ENCODE assay signal across 16 mouse cellular contexts in the genomic region with DNA sequence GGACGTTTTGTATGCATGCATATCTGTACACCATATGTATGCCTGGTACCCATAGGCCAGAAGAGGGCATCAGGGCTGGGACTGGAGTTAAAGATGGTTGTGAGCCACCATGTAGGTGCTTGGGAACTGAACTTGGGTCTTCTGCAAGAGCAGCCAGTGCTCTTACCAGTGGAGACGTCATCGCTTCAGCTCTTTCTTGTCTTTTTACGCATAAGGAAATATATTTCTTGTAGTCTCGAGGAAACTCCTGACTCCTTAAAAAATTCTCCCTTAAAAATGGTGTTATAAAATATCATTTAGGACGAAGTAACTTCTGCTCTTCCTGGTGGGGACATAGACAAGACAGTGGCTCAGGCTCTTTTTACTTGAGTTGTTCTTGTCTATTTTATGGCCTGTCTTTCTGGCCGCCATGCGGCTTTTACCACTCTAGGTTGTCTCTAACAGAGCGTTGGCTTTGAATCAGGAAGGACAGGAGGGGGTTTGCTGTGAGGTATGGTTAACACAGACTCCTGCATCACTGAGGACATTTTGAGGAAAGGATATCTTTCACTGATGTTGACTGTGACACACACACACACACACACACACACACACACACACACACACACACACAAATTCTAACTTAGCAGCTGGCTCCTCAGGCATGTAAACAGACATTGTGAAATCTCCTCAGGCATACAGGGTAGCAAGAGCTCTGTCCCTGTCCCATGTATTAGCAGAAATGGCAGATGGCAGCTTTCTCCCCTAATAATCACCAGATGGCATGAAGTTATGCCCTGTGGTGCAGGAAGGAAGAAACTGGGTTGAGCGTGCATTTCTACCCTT.
DNase-seq lines count a peak whose midpoint lies in the region; ATAC-seq and TF ChIP-seq lines count a peak whose summit lies in the region.
"Had no signal": no experiment of that assay in that cellular context is flagged by ENCODE, and none has a peak within 500 bp of the region (broad histone marks: within the 10 kb centered on the region; RNA-seq: fewer than 3 reads in every experiment).

No protein-coding gene starts in this region.

- no peak overlapping the region for H3K4me3 ChIP-seq in forebrain, embryonic 13.5 days
- no peak overlapping the region for H3K4me3 ChIP-seq in forebrain, embryonic 11.5 days (ENCODE audit: low read depth, low read length)
- no peak overlapping the region for H3K4me3 ChIP-seq in layer of hippocampus, adult 2 months
- H3K4me3 ChIP-seq in liver, embryonic 12.5 days = no peak overlapping the region
- H3K4me3 ChIP-seq: midbrain, embryonic 15.5 days had no signal

- H3K4me1 ChIP-seq in forebrain, embryonic 13.5 days = no peaks in the 10 kb centered on the region
- no peaks in the 10 kb centered on the region for H3K4me1 ChIP-seq in forebrain, embryonic 11.5 days (replicated peaks; ENCODE audit: control insufficient read depth, insufficient read depth, low read length)
- H3K4me1 ChIP-seq in liver, embryonic 12.5 days = no peaks in the 10 kb centered on the region
- H3K4me1 ChIP-seq: midbrain, embryonic 15.5 days had no signal

- DNase-seq in forebrain, embryonic 11.5 days (ENCODE audit: low spot score) = no peak
- peak; percentile 98 for DNase-seq in brain, adult 2 months (ENCODE audit: low read depth, low spot score)
- peak; percentile 95 for DNase-seq in cerebellum, adult 9-11 months
- DNase-seq in layer of hippocampus, adult 2 months (ENCODE audit: low spot score in 2 of 2) = peak; percentile 33 to 45
- DNase-seq in thymus, postnatal 36 days = no peak
- no peak for DNase-seq in heart, adult 8-10 months (ENCODE audit: low spot score)
- DNase-seq: heart, adult 11 months; kidney, adult 11 months; kidney, postnatal 14 days; lung, postnatal 36 days; right cerebral cortex, adult 18-20 months; spleen, adult 18-20 months had no signal

- no peak for TF ChIP-seq CTCF in layer of hippocampus, adult 2 months (conservative IDR thresholded peaks at IDR 0.05)

- H3K4me2 ChIP-seq in forebrain, embryonic 13.5 days = no peak overlapping the region
- H3K4me2 ChIP-seq in forebrain, embryonic 11.5 days (ENCODE audit: low read depth, low read length, severe bottlenecking) = no peak overlapping the region
- H3K4me2 ChIP-seq in liver, embryonic 12.5 days = no peak overlapping the region
- H3K4me2 ChIP-seq: midbrain, embryonic 15.5 days had no signal

- WGBS in forebrain, embryonic 13.5 days = 85% methylated on average over 10 of the region's 10 CpGs
- WGBS in forebrain, embryonic 11.5 days = 86% methylated on average over 10 of the region's 10 CpGs
- 73% methylated on average over 10 of the region's 10 CpGs for WGBS in liver, embryonic 12.5 days (ENCODE audit: insufficient replicate concordance)

- H3K27ac ChIP-seq in forebrain, embryonic 13.5 days = no peak overlapping the region
- no peak overlapping the region for H3K27ac ChIP-seq in forebrain, embryonic 11.5 days (ENCODE audit: low read depth, low read length)
- peak overlapping the region; percentile 74 for H3K27ac ChIP-seq in layer of hippocampus, adult 2 months
- no peak overlapping the region for H3K27ac ChIP-seq in liver, embryonic 12.5 days
- H3K27ac ChIP-seq: liver, embryonic 14.5 days; midbrain, embryonic 15.5 days had no signal

- H3K27me3 ChIP-seq in forebrain, embryonic 13.5 days = no peaks in the 10 kb centered on the region
- H3K27me3 ChIP-seq in forebrain, embryonic 11.5 days (ENCODE audit: control insufficient read depth, insufficient read depth, low read length) = no peaks in the 10 kb centered on the region
- H3K27me3 ChIP-seq in liver, embryonic 12.5 days (replicated peaks) = no peaks in the 10 kb centered on the region
- H3K27me3 ChIP-seq: midbrain, embryonic 15.5 days had no signal

- H3K9ac ChIP-seq in forebrain, embryonic 13.5 days = no peak overlapping the region
- no peak overlapping the region for H3K9ac ChIP-seq in forebrain, embryonic 11.5 days (ENCODE audit: low read length)
- no peak overlapping the region for H3K9ac ChIP-seq in liver, embryonic 12.5 days
- H3K9ac ChIP-seq: liver, embryonic 14.5 days; midbrain, embryonic 15.5 days had no signal

- ATAC-seq in forebrain, embryonic 13.5 days = peak; percentile 74
- no peak for ATAC-seq in forebrain, embryonic 11.5 days (replicated peaks; ENCODE audit: low FRiP score)
- ATAC-seq in liver, embryonic 12.5 days = no peak
- ATAC-seq: midbrain, embryonic 15.5 days had no signal

- H3K9me3 ChIP-seq in forebrain, embryonic 13.5 days (replicated peaks) = no peaks in the 10 kb centered on the region
- no peaks in the 10 kb centered on the region for H3K9me3 ChIP-seq in forebrain, embryonic 11.5 days (ENCODE audit: control insufficient read depth, low read length)
- no peaks in the 10 kb centered on the region for H3K9me3 ChIP-seq in liver, embryonic 12.5 days (replicated peaks)
- H3K9me3 ChIP-seq: midbrain, embryonic 15.5 days had no signal

- H3K36me3 ChIP-seq in forebrain, embryonic 13.5 days (ENCODE audit: poor library complexity, severe bottlenecking) = no peaks in the 10 kb centered on the region
- no peaks in the 10 kb centered on the region for H3K36me3 ChIP-seq in forebrain, embryonic 11.5 days (ENCODE audit: control insufficient read depth, insufficient read depth, low read length)
- no peaks in the 10 kb centered on the region for H3K36me3 ChIP-seq in liver, embryonic 12.5 days
- H3K36me3 ChIP-seq: midbrain, embryonic 15.5 days had no signal

Comparison
In these comparisons a context has a peak if more than half of its experiments do, and no peak if none do; other contexts are left out.
1. DNase-seq: peak in brain, adult 2 months (single experiment), cerebellum, adult 9-11 months (single experiment) and layer of hippocampus, adult 2 months (2 of 2); none in forebrain, embryonic 11.5 days (single experiment), thymus, postnatal 36 days (0 of 2) and heart, adult 8-10 months (single experiment).